Mouse (Mus musculus): Measurements from ENCODE around the gene Vps52. TPM values are rescaled to one million over a fixed set of nuclear protein-coding genes. Genes with fewer than 3 reads are reported as not detected.

Gene Vps52
- polyA plus RNA-seq, 1 experiment: 68.2 TPM

GRCm38 (mm10) chr17:34000150-34000537 lies 44.5 kb downstream of the Vps52 start, which contains the start of gene H2-K1:
Gene H2-K1 (minus strand): TSS chr17:34000347.
- no peak for TF ChIP-seq GATA1 (IDR thresholded peaks at IDR 0.05; ENCODE audit: low read length)

GRCm38 (mm10) chr17:34003426-34003825 lies 47.8 kb downstream of the Vps52 start:
- TF ChIP-seq GATA1 (IDR thresholded peaks at IDR 0.05; ENCODE audit: low read length): no peak

GRCm38 (mm10) chr17:34006570-34006969 lies 51.0 kb downstream of the Vps52 start:
- TF ChIP-seq GATA1 (IDR thresholded peaks at IDR 0.05; ENCODE audit: low read length): no peak

- no peak for TF ChIP-seq GATA1 (IDR thresholded peaks at IDR 0.05; ENCODE audit: low read length)
Observed at GRCm38 (mm10) chr17:34010156-34010555, 54.5 kb downstream of the Vps52 start.

- TF ChIP-seq GATA1 (IDR thresholded peaks at IDR 0.05; ENCODE audit: low read length): no peak
Observed at GRCm38 (mm10) chr17:34013436-34013835, 57.8 kb downstream of the Vps52 start.

Other genes with a start within 250 kb of the Vps52 start
- gene March2, start 237.1 kb upstream of the Vps52 start, polyA plus RNA-seq (2012): 19.8 and 42.0 TPM in 2 replicates
- gene Rab11b, start 195.3 kb upstream of the Vps52 start, polyA plus RNA-seq (2012): 99.8 and 157 TPM in 2 replicates
- not detected in 2 replicates for gene Angptl4, start 174.0 kb upstream of the Vps52 start, polyA plus RNA-seq (2012)
- 6.9 and 7.2 TPM in 2 replicates for gene Kank3, start 145.3 kb upstream of the Vps52 start, polyA plus RNA-seq (2012)
- 1,425 and 5,080 TPM in 2 replicates for gene Rps28, start 131.2 kb upstream of the Vps52 start, polyA plus RNA-seq (2012)
- 678 and 952 TPM in 2 replicates for gene Ndufa7, start 131.2 kb upstream of the Vps52 start, polyA plus RNA-seq (2012)
- 9.3 and 14.4 TPM in 2 replicates for gene Cd320, start 112.7 kb upstream of the Vps52 start, polyA plus RNA-seq (2012)
- not detected in 2 replicates for gene Gm7029, start 82.0 kb upstream of the Vps52 start, polyA plus RNA-seq (2012)
- gene Kifc1, start 65.2 kb upstream of the Vps52 start, polyA plus RNA-seq (2012): 88.1 and 95.0 TPM in 2 replicates
- gene Platr17, start 50.7 kb upstream of the Vps52 start, polyA plus RNA-seq (2012): not detected in 2 replicates
- 57.5 and 59.5 TPM in 2 replicates for gene Daxx, start 46.4 kb upstream of the Vps52 start, polyA plus RNA-seq (2012)
- 77.2 and 82.0 TPM in 2 replicates for gene Tapbp, start 39.9 kb upstream of the Vps52 start, polyA plus RNA-seq (2012)
- gene Zbtb22, start 39.9 kb upstream of the Vps52 start, polyA plus RNA-seq (2012): 49.7 and 50.9 TPM in 2 replicates
- gene Rgl2, start 26.3 kb upstream of the Vps52 start, polyA plus RNA-seq (2012): 93.1 and 127 TPM in 2 replicates
- gene Pfdn6, start 15.5 kb upstream of the Vps52 start, polyA plus RNA-seq (2012): 358 and 374 TPM in 2 replicates
- 165 and 186 TPM in 2 replicates for gene Wdr46, start 15.2 kb upstream of the Vps52 start, polyA plus RNA-seq (2012)
- gene B3galt4, start 4.3 kb upstream of the Vps52 start, polyA plus RNA-seq (2012): 11.6 and 14.2 TPM in 2 replicates
- gene Rps18, start 189 bp downstream of the Vps52 start, polyA plus RNA-seq (2012): 364 and 1,526 TPM in 2 replicates
- gene H2-K1, start 44.5 kb downstream of the Vps52 start, polyA plus RNA-seq (2012): not detected in 2 replicates
- gene Ring1, start 68.9 kb downstream of the Vps52 start, polyA plus RNA-seq (2012): 56.3 and 62.8 TPM in 2 replicates
- gene H2-Ke6, start 72.2 kb downstream of the Vps52 start, polyA plus RNA-seq (2012): 64.0 and 94.1 TPM in 2 replicates
- 98.4 and 100 TPM in 2 replicates for gene Slc39a7, start 75.9 kb downstream of the Vps52 start, polyA plus RNA-seq (2012)
- 176 and 194 TPM in 2 replicates for gene Rxrb, start 76.0 kb downstream of the Vps52 start, polyA plus RNA-seq (2012)
- gene Col11a2, start 83.6 kb downstream of the Vps52 start, polyA plus RNA-seq (2012): 0.96 and 1.5 TPM in 2 replicates
- gene H2-Oa, start 136.5 kb downstream of the Vps52 start, polyA plus RNA-seq (2012): not detected in 2 replicates
- 2.0 and 2.6 TPM in 2 replicates for gene H2-DMa, start 163.7 kb downstream of the Vps52 start, polyA plus RNA-seq (2012)
- 215 and 310 TPM in 2 replicates for gene Brd2, start 166.8 kb downstream of the Vps52 start, polyA plus RNA-seq (2012)
- gene H2-DMb2, start 187.5 kb downstream of the Vps52 start, polyA plus RNA-seq (2012): not detected in 2 replicates
- 0.10 TPM in 1 of 2 replicates, not detected in the other for gene H2-DMb1, start 197.3 kb downstream of the Vps52 start, polyA plus RNA-seq (2012)
- 1.1 and 1.4 TPM in 2 replicates for gene Tap1, start 231.7 kb downstream of the Vps52 start, polyA plus RNA-seq (2012)
- gene Psmb9, start 232.0 kb downstream of the Vps52 start, polyA plus RNA-seq (2012): 0.27 and 0.33 TPM in 2 replicates
- not detected in 2 replicates for gene Psmb8, start 241.9 kb downstream of the Vps52 start, polyA plus RNA-seq (2012)
- 37.0 and 46.3 TPM in 2 replicates for gene Tap2, start 247.7 kb downstream of the Vps52 start, polyA plus RNA-seq (2012)

All from G1E-ER4 (cell line).